Mouse (Mus musculus): Measurements from ENCODE around the gene Gm10643.

Gm10643 gene

DNA sequence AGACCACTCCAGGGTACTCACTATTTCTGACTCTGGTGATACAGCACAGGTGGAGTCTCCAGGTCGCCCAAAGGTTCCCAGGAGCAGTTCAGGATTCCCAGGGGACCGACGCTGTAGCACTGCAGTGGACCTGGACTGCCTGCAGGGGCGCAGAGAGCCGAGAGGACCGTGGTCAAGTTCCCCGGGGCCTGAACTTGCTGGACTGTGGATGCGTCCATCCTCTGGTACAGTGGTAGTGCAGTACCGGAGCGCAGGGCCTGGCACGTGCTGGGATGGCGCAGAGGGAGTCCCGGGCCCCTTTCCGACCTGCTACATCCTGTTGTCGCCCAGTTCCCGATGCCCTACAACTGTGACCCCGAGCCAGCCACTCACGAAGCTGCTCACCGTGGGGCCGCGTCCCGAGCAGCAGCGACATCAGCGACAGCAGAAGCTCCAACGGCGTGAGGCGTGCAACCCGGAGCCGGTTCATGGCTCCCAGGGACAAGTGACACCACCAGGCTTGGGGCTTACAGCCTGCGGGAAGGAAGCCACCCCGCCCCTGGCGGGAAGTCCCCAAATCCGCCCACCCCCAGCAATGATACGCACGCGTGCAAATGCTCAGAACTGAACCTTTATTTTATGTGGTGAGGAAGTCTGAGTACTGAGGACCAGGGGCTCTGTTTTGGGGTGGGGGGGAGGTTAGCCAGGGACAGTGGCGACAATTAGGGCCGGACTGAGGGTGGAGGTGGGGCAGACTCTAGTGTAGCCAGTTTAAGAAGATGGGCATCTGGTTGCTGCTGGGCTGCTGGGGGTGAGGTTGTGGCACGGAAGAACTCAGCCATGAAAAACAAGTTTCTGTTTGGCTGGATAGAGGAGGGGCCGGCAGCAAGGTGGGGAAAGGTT is 22.6 kb downstream of the Gm10643 start, which contains the start of gene Il27ra:
Il27ra (minus strand) TSS at position 524 of the 882 bp plus-strand sequence.
- peak in 1 of 2 experiments; percentile 19 for DNase-seq (ENCODE audit: low spot score in 2 of 2)

DNA sequence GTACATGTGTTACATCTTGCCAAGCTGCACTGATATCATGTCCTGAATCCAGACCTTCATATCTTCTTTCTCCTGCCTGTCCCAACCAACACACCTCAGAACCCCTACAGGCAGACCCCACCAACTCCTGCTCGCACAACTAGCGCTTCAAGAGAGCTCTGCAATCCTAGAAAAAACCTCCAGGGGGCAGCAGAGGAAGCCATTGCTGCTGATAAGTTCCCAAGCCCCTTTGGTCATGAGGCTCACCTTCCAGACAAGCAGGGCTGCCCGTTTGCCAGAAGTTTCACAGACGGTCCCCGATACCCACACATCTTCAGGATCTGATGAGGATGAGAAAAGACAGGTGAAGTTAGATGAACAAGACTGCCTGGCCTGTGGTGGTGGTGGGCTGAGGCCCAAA is 25.9 kb downstream of the Gm10643 start:
- peak in 1 of 2 experiments; percentile 78 for DNase-seq (ENCODE audit: low spot score in 2 of 2)

GRCm38 (mm10) chr8:84038015-84038414 is 26.9 kb downstream of the Gm10643 start:
- no peak for DNase-seq (ENCODE audit: low spot score in 2 of 2)

DNA sequence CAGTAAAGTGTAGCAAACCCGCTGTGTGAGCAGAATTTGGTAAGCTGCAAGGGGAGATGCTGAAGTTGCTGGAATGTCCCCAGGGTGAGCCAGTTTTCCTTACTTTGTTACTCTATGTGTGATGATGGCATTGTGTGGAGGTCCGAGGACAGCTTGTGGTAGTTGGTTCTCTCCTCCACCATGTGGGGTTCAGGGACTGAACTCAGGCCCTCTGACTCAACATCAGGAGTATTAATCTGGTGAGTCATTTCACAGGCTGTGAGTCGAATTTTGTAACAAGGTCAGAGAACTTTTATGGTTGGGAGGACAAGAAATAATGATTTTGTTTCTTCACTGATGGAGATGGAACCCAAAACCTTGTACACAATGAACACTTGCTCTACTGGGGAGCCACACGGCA is 32.2 kb downstream of the Gm10643 start:
- DNase-seq (ENCODE audit: low spot score in 2 of 2) = no peak

DNA sequence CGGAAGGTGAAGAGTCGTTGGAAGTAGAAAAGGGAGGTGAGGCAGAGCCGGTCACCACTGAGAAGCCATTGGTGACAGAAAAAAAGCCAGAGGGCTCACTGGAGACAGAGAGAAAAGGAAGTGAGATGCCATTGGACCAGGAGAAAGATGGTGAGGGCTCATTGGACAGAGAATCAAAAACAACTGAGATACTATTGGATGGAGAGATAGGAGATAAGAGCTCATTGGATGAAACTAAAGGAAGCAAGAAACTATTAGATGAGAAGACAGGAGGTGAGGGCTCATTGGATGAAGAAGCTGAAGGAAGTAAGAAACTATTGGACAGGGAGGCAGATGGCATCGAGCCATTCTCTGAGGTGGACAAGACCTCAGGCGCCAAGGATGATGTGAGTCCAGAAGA is 35.7 kb downstream of the Gm10643 start:
- DNase-seq (ENCODE audit: low spot score in 2 of 2) = no peak

GRCm38 (mm10) chr8:84027449-84027848 is 37.5 kb downstream of the Gm10643 start:
- no peak for DNase-seq (ENCODE audit: low spot score in 2 of 2)

DNA sequence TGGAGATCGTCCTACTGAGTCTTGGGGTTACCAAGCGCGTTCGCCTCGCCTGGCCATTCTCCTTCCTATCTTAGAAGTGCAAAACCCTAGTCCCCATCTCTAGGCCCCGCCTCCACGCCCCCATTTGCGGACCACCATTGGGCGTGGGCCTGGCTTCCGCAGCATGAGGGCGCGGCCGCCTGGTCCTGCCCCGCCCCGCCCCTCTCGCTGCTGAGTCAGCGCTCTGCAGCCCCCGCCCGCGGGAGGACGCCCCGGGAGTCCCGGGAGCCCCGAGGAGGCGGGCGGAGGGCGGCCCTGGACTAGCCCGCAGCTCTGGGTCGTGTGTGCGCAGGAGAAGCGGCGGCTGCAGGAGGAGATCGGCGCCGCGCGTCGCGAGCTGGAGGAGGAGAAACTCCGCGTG is 39.1 kb downstream of the Gm10643 start:
- no peak for DNase-seq (ENCODE audit: low spot score in 2 of 2)

- no peak for DNase-seq (ENCODE audit: low spot score in 2 of 2)
These were observed 40.8 kb downstream of the Gm10643 start for GRCm38 (mm10) chr8:84024171-84024570.

GRCm38 (mm10) chr8:84023631-84024030 is 41.3 kb downstream of the Gm10643 start:
- no peak for DNase-seq (ENCODE audit: low spot score in 2 of 2)

GRCm38 (mm10) chr8:84023085-84023484 is 41.9 kb downstream of the Gm10643 start:
- no peak for DNase-seq (ENCODE audit: low spot score in 2 of 2)

DNA sequence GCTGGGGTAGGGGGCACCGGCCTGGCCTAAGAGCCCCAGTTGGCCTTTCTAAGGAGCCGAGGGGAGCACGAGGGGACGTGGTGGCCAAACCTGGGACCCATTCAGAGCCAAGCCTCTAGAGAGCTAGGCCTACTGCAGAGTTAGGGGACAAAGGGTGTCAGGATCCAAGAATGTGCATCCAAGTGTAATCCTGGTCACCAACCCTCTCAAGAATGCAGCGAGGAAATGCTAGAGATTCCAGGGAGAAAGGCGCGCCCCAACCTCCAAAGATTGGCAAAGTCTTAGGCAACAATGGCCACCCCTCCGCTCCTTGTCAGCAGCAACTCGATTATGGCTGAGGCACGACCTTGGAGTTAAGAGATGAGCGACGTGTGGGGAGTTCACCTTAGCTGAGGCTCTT is 43.4 kb downstream of the Gm10643 start:
- DNase-seq (ENCODE audit: low spot score in 2 of 2) = no peak

DNA sequence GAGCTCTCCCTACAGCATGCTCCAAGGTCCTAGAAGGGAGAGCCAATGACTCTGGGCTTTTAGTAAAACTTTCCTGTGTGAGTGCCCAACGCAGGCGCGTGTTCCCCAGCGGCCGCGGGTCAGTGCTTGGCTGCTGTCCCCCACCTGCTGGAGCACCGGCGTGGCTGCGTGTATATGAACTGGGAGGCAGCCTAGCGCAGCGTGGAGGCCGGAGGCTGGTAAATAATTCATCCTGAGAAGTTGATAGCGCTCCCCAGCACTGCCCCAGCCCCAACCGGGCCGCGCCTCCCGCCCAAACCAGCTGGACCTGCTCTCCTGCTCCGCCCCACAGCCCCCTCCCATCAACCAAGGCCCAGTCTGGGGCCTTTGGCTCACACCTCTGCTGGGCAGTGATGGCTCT is 43.8 kb downstream of the Gm10643 start, which contains the start of gene Palm3:
Palm3 (plus strand) TSS at position 376 of the 400 bp plus-strand sequence.
- no peak for DNase-seq (ENCODE audit: low spot score in 2 of 2)

DNA sequence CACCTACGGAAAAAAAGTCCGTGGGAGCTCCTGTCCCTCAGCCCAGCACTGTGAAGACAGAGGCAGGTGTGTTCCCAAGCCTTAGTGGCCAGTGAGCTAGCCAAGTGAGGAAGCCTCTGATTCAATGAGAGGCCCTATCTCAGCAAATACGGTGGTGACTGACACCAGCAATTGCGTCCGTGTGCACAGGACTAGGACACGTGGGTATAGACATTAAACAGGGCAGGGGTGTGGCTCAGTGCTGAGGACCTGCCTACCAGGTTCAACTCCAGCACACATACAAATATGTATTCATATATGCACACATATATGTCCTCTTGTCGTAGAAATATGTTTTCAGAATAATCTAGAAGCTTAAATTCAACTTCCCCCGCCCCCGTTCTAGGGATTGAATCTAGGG is 45.2 kb downstream of the Gm10643 start:
- DNase-seq (ENCODE audit: low spot score in 2 of 2) = no peak

DNA sequence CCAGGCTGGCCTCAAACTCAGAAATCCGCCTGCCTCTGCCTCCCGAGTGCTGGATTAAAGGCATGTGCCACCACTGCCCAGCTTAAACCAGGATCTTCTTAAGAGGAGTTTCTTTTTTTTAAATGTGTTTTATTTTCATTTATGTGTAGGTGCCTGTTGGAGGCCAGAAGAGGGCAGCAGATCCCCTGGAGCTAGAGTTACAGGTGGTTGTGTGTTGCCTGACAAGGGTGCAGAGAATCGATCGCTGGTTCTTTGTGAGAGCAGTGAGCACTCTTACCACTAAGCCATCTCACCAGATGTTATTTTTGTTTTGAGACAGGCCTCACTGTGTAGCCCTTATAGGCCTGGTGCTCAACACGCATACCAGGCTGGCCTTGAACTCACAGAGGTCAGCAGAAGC is 49.1 kb downstream of the Gm10643 start:
- DNase-seq (ENCODE audit: low spot score in 2 of 2) = no peak
